Mouse (Mus musculus) bone marrow, adult 2 months (tissue): Measurements from ENCODE around the gene Usp18.

Experiments
- CTCF ChIP-seq: fragments of 200-500 bp; IDR thresholded peaks from 2 replicates; pipeline ENCODE4 v1.5.1; 2011; ENCODE audit warnings: low read length, control low read depth; ENCODE audit not compliant: control insufficient read depth, insufficient read depth
- POLR2A ChIP-seq: fragments of 200-500 bp; IDR thresholded peaks from 2 replicates; pipeline ENCODE4 v1.6.1; 2011; ENCODE audit warnings: low read depth, mild to moderate bottlenecking, control low read depth, low read length, borderline replicate concordance; ENCODE audit not compliant: control insufficient read depth

GRCm38 (mm10) chr6:121241780-121242179 is 3.9 kb upstream of the Usp18 start:
- no peak for TF ChIP-seq CTCF
- TF ChIP-seq POLR2A, result no peak
